Mouse (Mus musculus) c-Kit-negative CD71-positive TER-119-positive erythroid progenitor cells, embryonic 14.5 days (primary cell): ENCODE results near the gene Elmo2.

Source experiments
- DNase-seq: peaks from one replicate; pipeline ENCODE4 v3.0.0-alpha.2; 2013; ENCODE audit warnings: low read depth, low spot score

The Elmo2 gene

DNA sequence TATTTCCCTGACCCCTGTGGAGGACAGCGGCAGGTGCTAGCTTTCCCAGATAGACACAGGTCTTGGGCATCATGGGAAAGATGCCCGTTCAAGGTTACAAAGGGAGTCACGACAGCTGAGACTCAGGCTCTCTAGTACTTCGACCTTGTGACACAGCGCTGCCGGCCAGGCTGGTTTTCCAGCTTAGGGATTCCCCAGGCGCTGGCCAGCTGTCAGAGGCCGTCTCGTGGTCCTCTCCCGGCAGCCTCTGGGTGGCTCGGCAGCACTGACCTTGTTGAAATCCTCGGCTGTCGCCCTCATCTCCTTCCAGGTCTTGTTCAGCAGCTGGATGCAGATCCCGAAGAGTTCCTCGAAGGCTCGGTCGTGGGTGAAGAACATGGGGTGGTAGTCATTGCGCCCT lies 29.7 kb downstream of the Elmo2 start:
- no peak for DNase-seq

DNA sequence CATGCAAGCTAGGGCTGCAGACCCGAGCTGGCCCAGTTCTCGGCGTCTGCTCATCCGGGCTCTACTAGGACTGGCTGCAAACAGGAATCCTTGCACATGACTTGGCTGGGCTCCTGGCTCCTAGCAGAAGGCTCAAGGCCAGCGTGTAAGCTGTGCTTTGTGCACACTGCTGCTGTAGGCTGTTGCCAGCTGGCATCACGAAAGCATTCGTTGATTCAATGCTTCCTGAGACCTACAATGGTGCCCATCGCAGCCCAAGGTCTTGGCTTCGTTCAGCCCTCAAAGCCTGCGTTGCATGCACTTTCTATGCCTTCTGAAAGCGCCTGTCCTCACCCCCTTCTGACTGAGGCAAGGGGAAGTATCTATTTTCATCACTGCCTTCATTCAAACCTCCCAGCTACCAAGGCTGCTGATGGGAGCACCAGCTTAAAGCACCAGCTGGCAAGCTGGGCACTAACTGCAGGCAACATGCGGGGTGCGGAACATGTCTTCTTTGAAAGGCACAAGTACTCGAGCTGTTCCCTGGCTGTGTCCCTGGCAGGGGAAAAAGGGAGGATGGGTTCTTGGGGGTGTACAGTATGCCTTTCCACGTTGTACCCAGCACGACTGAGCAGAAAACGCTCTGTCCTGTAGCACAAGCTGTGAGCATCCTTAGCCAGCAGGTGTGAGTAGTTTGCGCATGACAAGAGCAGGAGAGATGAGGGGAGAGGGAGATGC lies 37.8 kb downstream of the Elmo2 start:
- no peak for DNase-seq

DNA sequence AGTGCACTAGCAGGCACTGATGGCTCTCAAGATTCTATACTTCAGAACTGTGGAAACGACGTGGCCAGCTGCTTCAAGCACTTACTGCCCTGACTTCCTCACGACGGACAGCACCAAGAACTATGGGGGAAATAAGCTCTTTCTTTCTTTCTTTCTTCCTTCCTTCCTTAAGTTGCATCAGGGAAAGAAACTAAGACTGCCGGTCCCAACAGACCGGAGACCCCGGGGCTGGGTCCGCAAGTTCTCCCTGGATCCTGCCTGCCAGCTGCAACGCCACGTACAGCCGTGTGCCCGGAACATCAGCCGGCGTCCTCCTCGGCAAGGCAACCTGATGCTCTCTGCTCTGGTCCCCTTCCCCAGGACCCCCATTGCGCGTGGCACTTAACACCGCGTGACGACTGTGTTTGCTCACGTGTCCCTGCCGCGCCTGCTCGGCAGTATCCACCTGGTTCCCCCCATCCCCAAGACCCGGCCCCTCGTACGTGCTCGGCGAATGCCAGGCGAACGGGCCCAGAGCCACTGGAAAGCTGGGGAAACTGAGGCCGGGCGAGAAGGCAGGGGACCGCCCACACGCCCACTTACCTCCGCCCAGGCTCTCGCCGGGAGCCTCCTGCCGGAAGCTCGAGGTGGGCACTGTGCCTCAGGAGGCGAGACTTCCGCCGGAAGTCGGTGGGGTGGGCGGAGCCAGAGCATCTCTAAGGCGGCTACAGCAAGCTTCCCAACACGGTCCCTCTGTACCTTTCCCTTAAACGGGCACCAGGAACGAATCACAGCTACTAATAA lies 38.9 kb downstream of the Elmo2 start, which contains the start of gene Slc35c2:
Slc35c2 (minus strand) TSS at position 668 of the 783 bp plus-strand sequence.
- peak; percentile 66 for DNase-seq

DNA sequence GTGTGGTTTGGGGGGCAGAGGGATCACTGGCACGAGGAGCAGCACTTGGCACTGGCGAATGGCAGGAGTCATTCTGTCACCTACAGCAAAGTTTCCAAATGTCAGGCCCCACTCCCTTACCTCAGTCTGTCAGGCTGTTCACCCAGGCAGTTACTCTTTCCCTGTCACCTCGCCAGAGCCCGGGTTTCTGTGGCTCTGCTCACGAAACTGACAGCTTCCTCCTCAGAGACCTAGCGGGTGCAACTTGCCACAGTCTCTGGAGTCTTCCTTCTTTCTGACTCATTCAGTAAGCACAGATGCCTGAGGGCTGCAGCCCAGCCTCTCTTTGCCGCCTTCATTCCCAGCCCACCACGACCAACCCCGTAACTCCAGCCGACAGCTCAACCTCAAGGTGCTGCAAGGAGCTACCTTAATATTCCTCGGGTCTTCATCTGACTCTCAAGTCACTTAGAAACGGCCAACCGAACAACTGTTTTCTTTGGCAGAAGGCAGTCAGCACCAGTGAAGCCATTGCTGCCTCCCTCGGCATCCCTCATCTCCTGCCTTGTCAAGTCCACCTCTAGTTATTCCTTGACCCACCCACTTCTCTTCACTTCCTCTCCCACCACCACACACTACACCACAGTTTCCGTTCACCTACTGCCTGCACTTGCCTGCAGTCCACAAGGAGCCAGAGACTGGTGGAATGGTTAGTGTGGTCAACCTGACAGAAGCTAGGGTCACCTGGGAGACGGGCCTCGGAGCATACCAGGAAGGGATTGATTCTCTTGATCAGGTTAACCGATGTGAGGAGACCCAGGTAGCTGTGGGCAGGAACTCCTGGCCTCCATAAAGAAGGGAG lies 39.7 kb downstream of the Elmo2 start:
- DNase-seq, result no peak

- DNase-seq, result no peak
Observed at GRCm38 (mm10) chr2:165285621-165286020, 40.7 kb downstream of the Elmo2 start.

GRCm38 (mm10) chr2:165285034-165285433 lies 41.2 kb downstream of the Elmo2 start:
- no peak for DNase-seq

DNA sequence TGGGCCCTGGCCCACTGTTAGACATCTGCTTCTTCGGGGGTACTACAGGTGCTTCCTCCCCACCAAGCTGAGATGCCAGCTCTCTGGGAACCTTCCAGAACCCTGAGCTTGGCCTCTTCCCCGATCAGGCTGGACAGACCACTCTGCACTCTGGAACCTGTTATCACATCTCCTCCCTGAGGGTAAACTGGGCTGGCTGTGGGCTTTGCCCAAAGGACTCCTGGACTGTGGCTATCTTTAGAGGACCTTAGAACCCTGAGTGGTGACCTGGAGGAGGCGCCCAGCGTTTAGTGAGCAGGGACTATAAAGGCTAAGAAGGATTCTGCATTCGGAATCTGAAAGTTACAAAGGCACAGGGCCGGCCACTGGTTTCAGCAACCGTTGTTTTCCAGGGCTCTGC lies 41.9 kb downstream of the Elmo2 start:
- DNase-seq, result no peak

- no peak for DNase-seq
Observed at GRCm38 (mm10) chr2:165283644-165284043, 42.6 kb downstream of the Elmo2 start.

DNA sequence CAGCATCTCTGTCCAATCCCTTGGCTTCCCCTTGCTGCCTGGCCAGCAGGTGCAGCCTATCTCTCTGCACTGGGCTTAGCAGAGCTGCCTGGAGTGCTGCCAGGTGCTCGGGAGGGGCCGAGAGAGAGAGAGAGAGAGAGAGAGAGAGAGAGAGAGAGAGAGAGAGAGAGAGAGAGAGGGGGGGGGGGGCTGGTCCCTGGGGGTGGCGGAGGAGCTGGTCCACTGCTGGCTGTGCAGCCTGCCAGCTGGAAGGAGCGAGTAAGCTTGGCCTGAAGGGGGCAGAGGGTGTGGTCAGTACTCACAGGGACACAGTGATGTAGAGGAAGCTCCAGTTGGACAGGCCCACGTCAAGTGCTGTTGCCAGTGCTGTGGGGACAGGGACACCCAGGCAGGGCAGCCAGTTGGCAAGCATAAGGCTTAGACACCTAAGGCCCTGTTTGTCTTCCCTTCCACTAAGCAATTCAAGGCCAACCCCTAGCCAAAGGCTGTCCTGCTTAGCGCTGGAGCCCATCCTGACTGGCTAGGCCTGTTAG lies 44.4 kb downstream of the Elmo2 start:
- no peak for DNase-seq

DNA sequence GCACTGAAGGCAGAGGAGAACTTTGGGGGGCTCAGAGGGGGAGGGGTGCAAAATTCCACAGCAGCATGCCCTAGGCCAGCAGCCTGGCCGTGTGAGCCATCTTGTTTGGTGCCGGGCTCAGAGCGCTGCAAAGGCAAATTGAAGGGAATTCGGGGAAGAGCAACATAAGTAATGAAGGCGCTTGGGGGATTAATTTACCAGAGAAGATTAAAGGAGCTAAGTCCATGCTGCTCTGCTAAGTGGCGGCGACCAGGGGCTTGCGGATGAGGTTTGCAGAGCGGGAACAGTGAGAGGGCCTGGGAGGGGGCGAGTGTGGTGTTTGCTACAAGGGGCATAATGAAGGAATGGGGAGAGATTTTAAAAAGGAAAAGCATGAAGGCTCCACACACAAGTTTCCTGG lies 46.9 kb downstream of the Elmo2 start:
- no peak for DNase-seq

DNA sequence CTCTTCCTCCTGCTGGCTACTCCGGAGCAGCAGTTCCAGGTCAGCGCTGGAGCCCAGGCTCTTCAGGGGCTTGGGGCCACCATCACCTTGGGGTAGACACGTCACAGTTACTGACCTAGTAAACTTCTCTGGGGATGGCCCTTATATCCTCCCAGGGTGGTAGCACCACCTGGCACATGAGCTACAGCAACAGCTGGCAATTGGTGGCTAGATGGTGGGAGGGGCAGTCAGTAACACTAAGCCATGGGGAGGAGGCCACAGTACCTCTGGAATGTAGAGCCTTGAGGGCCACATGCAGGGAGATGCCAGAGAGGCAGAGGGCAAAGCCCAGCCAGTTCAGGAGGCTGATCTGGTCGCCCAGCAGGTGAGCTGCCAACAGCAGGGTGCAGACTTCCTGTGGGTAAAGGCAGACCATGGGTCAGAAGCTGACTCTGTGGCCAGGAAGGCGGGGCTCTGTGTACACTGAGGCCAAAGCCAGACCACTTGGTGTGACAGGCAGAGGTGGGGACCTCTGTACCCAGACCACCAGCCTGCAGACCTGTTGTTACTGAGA lies 49.0 kb downstream of the Elmo2 start:
- DNase-seq, result no peak

GRCm38 (mm10) chr2:165275824-165276223 lies 50.5 kb downstream of the Elmo2 start:
- no peak for DNase-seq

DNA sequence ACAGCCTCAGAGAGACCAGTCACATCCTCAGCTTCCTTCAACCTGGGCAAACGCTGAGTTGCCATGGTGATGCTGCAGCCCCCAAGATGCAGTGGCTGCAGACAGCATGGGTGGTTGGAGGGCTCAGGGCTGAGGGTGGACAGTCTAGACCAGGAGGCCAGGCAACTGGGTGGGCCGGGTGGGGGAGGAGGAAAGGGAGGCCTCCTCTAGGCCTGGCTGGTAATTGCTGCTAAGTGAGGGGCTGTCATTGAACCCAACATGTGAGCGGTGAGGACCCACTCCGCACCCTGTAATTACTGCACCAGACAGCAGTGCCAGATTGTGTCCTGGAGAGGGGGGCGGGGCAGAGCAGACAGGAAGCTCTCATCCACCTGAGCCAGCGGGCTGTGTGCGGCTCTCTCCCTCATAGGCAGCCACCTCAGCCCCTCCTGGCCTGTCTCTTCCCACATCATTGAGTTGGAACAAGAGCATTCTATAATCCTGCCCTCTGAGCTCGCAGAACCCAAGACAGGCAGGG lies 51.1 kb downstream of the Elmo2 start:
- DNase-seq, result no peak

- no peak for DNase-seq
Observed at GRCm38 (mm10) chr2:165273589-165273988, 52.7 kb downstream of the Elmo2 start.

- no peak for DNase-seq
Observed at GRCm38 (mm10) chr2:165271326-165271725, 55.0 kb downstream of the Elmo2 start.

- DNase-seq, result no peak
Observed at GRCm38 (mm10) chr2:165270858-165271257, 55.4 kb downstream of the Elmo2 start.

DNA sequence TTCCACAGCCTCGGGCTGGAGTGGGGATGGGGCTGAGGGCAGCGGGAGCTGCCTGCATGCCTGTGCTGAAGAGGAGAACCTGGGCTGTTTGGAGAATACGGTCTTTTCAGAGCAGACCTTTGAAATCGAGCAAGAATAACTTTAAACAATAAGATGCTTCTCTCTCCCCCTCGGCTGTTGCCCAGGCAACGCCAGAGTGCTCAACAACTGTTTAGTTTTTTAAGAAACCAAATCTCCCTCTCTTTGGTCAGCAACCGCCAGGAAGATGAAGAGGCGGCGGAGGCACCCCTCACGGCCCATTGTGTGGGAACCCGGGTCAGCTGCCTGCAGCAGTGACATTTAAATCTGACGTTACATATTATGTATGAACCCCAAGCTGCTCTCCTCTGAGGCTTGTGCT lies 59.5 kb downstream of the Elmo2 start:
- DNase-seq, result no peak

DNA sequence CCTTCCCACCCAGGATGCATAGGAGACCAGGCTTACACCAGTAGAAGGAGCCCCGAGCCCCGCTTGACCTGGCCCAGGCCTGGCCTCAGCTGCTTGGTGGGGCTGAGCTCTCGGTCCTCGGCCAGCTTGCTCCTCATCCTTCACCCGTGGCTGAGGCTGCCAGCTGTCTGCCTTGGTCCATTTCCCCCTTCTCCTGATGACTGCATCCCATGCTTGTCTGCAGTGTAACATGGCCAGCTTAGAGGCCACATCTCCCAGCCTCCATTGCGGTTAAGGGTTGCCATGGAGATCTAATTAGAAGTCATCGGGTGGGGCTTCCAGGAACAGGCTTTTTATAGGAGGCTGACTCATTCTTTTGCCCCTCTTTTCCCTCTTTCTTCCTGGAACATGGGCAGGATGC lies 62.4 kb downstream of the Elmo2 start:
- no peak for DNase-seq

- no peak for DNase-seq
Observed at GRCm38 (mm10) chr2:165262274-165262990, 63.8 kb downstream of the Elmo2 start.

- DNase-seq, result no peak
Observed at GRCm38 (mm10) chr2:165259859-165260258, 66.4 kb downstream of the Elmo2 start.

GRCm38 (mm10) chr2:165258321-165258720 lies 68.0 kb downstream of the Elmo2 start:
- no peak for DNase-seq
